Mouse (Mus musculus): ENCODE measurements at regions not wholly inside any gene's neighbourhood (a gene's known extent, or its start where the extent isn't known, plus 50 kb on each side); places are given as distances from the start of the nearest gene placed in this dataset.

GRCm38 (mm10) chr4:32126828-32127227 lies 111.8 kb upstream of the Bach2 start:
- no peak overlapping the region for H3K4me3 ChIP-seq
- no peaks in the 10 kb centered on the region for H3K36me3 ChIP-seq
- H3K27ac ChIP-seq (replicated peaks) = no peak overlapping the region
- H3K4me1 ChIP-seq = no peaks in the 10 kb centered on the region
- ATAC-seq (ENCODE audit: low FRiP score, low read depth) = no peak
- no peaks in the 10 kb centered on the region for H3K9me3 ChIP-seq
- H3K27me3 ChIP-seq = no peaks in the 10 kb centered on the region
- 86% methylated on average over 8 of the region's 8 CpGs for WGBS
- no peak overlapping the region for H3K9ac ChIP-seq (replicated peaks)
- no peak overlapping the region for H3K4me2 ChIP-seq (replicated peaks)

DNA sequence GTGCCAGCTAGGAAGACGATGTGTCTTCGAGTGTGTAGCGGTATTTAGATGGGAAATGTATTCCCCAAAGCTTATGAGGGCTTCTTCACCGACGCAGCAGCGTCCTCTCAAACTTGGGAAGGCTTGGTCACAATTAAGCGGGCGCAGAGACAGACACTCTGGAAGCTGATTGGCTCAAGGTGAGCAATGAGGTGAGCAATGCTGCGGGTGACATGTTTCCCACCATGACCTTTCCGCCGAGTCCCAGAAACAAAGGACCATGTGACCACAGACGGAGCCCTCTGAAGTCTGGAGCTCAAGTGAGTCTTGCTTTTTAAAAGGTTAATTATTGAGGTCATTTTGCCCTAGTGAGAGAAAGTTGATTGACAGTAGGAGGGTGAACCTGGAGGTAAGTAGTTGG lies 108.0 kb upstream of the Bach2 start:
- WGBS = 75% methylated on average over 12 of the region's 12 CpGs
- no peak overlapping the region for H3K27ac ChIP-seq (replicated peaks)
- H3K9me3 ChIP-seq = no peaks in the 10 kb centered on the region
- no peak overlapping the region for H3K4me3 ChIP-seq
- H3K9ac ChIP-seq (replicated peaks) = no peak overlapping the region
- H3K4me2 ChIP-seq (replicated peaks) = no peak overlapping the region
- no peaks in the 10 kb centered on the region for H3K27me3 ChIP-seq
- H3K36me3 ChIP-seq = no peaks in the 10 kb centered on the region
- ATAC-seq (ENCODE audit: low FRiP score, low read depth) = no peak
- H3K4me1 ChIP-seq = no peaks in the 10 kb centered on the region

DNA sequence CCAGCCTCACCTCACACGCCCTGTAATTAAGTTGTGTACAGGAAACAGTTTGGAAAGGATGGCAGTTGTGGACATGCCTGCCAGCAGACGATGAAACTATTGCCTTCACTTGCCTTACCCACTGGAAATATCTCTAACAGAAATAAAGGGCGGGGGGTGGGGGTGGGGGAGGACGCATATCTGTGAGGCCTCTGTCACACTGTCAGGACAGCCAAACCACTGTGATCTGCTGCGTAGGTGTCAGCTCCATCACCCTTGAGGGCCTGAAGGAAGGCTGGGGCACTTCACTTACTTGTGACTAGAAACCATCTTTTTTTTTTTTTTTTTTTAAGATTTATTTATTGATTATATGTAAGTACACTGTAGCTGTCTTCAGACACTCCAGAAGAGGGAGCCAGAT lies 106.8 kb upstream of the Bach2 start:
- H3K4me3 ChIP-seq = no peak overlapping the region
- no peak overlapping the region for H3K27ac ChIP-seq (replicated peaks)
- H3K9ac ChIP-seq (replicated peaks) = no peak overlapping the region
- no peaks in the 10 kb centered on the region for H3K9me3 ChIP-seq
- H3K4me1 ChIP-seq = no peaks in the 10 kb centered on the region
- H3K36me3 ChIP-seq = no peaks in the 10 kb centered on the region
- WGBS = 94% methylated on average over 5 of the region's 5 CpGs
- H3K27me3 ChIP-seq = no peaks in the 10 kb centered on the region
- no peak for ATAC-seq (ENCODE audit: low FRiP score, low read depth)
- no peak overlapping the region for H3K4me2 ChIP-seq (replicated peaks)

- WGBS = 78% methylated on average over 9 of the region's 10 CpGs
- no peaks in the 10 kb centered on the region for H3K27me3 ChIP-seq
- no peak overlapping the region for H3K27ac ChIP-seq (replicated peaks)
- no peaks in the 10 kb centered on the region for H3K36me3 ChIP-seq
- no peak for ATAC-seq (ENCODE audit: low FRiP score, low read depth)
- no peak overlapping the region for H3K4me2 ChIP-seq (replicated peaks)
- H3K4me3 ChIP-seq = no peak overlapping the region
- H3K9me3 ChIP-seq = no peaks in the 10 kb centered on the region
- no peak overlapping the region for H3K9ac ChIP-seq (replicated peaks)
- H3K4me1 ChIP-seq = no peaks in the 10 kb centered on the region
These were observed 102.5 kb upstream of the Bach2 start for GRCm38 (mm10) chr4:32136151-32136550.

GRCm38 (mm10) chr4:32137243-32137642 lies 101.4 kb upstream of the Bach2 start:
- H3K4me2 ChIP-seq (replicated peaks) = no peak overlapping the region
- no peak for ATAC-seq (ENCODE audit: low FRiP score, low read depth)
- H3K36me3 ChIP-seq = no peaks in the 10 kb centered on the region
- no peaks in the 10 kb centered on the region for H3K4me1 ChIP-seq
- H3K27ac ChIP-seq (replicated peaks) = no peak overlapping the region
- no peak overlapping the region for H3K9ac ChIP-seq (replicated peaks)
- H3K27me3 ChIP-seq = no peaks in the 10 kb centered on the region
- H3K4me3 ChIP-seq = no peak overlapping the region
- no peaks in the 10 kb centered on the region for H3K9me3 ChIP-seq

DNA sequence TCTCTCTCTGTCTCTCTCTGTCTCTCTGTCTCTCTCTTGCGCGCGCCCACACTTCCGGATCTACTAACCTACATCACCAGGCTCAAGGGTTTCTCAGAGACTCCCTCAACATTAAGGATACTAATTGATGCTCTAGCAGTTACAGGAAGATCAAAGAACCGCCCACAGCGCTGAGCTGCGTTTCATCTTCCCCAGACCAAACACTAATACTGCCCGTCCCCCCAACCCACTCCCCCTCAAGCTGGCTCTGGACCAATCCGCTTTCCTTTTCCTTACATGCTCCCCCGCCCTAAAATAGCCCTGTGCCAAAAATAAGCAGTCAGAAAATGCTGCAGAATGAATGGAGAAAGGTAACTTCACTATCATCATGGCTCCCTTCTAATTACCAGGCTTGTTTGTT lies 100.6 kb upstream of the Bach2 start:
- H3K27me3 ChIP-seq = no peaks in the 10 kb centered on the region
- ATAC-seq (ENCODE audit: low FRiP score, low read depth) = no peak
- no peak overlapping the region for H3K9ac ChIP-seq (replicated peaks)
- no peak overlapping the region for H3K4me2 ChIP-seq (replicated peaks)
- 72% methylated on average over 10 of the region's 10 CpGs for WGBS
- no peak overlapping the region for H3K27ac ChIP-seq (replicated peaks)
- H3K36me3 ChIP-seq = no peaks in the 10 kb centered on the region
- H3K4me3 ChIP-seq = no peak overlapping the region
- no peaks in the 10 kb centered on the region for H3K4me1 ChIP-seq
- H3K9me3 ChIP-seq = no peaks in the 10 kb centered on the region

DNA sequence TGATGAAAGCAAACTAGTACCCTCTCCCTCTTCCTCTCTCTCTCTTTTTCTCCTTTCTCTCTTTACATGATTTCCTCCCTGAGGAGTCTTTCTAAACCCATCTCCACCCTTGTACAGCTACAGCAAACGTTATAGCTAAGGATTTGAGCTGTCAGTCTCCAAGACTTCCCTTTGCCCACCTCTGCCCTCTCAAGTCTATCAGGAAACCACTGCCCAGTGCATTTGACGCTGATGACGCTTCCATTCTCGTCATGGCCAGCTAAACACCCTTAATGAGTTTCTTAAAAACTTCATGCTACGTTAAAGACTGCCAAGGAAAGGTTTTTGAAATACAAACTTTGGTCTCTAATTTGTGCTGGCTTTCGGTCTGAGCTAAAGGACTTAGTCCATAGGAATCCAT lies 99.0 kb upstream of the Bach2 start:
- ATAC-seq (ENCODE audit: low FRiP score, low read depth) = no peak
- no peaks in the 10 kb centered on the region for H3K9me3 ChIP-seq
- no peaks in the 10 kb centered on the region for H3K27me3 ChIP-seq
- no peak overlapping the region for H3K27ac ChIP-seq (replicated peaks)
- H3K4me2 ChIP-seq (replicated peaks) = no peak overlapping the region
- H3K4me3 ChIP-seq = no peak overlapping the region
- H3K9ac ChIP-seq (replicated peaks) = no peak overlapping the region
- no peaks in the 10 kb centered on the region for H3K36me3 ChIP-seq
- no peaks in the 10 kb centered on the region for H3K4me1 ChIP-seq
- WGBS = 81% methylated on average over 6 of the region's 6 CpGs

GRCm38 (mm10) chr4:32140068-32140467 lies 98.5 kb upstream of the Bach2 start:
- Histone ChIP-seq H3K9me3 (no peaks in the 10 kb centered on the region), H3K4me2 (replicated peaks) (no peak overlapping the region), H3K27me3 (no peaks in the 10 kb centered on the region), H3K27ac (replicated peaks) (no peak overlapping the region), H3K9ac (replicated peaks) (no peak overlapping the region), H3K4me3 (no peak overlapping the region), H3K4me1 (no peaks in the 10 kb centered on the region), H3K36me3 (no peaks in the 10 kb centered on the region)
- ATAC-seq (ENCODE audit: low FRiP score, low read depth) = no peak
- 87% methylated on average over 2 of the region's 2 CpGs for WGBS

- Histone ChIP-seq H3K27me3 (no peaks in the 10 kb centered on the region), H3K27ac (replicated peaks) (no peak overlapping the region), H3K4me2 (replicated peaks) (no peak overlapping the region), H3K36me3 (no peaks in the 10 kb centered on the region), H3K4me1 (no peaks in the 10 kb centered on the region), H3K9ac (replicated peaks) (no peak overlapping the region), H3K9me3 (no peaks in the 10 kb centered on the region), H3K4me3 (no peak overlapping the region)
- 83% methylated on average over 4 of the region's 4 CpGs for WGBS
- ATAC-seq (ENCODE audit: low FRiP score, low read depth) = no peak
These were observed 96.4 kb upstream of the Bach2 start for GRCm38 (mm10) chr4:32142198-32142597.

- Histone ChIP-seq H3K36me3 (no peaks in the 10 kb centered on the region), H3K9me3 (no peaks in the 10 kb centered on the region), H3K4me1 (no peaks in the 10 kb centered on the region), H3K4me3 (no peak overlapping the region), H3K27ac (replicated peaks) (no peak overlapping the region), H3K9ac (replicated peaks) (no peak overlapping the region), H3K4me2 (replicated peaks) (no peak overlapping the region), H3K27me3 (no peaks in the 10 kb centered on the region)
- 58% methylated on average over 1 of the region's 1 CpGs for WGBS
- ATAC-seq (ENCODE audit: low FRiP score, low read depth) = no peak
These were observed 91.5 kb upstream of the Bach2 start for GRCm38 (mm10) chr4:32147146-32147545.

- H3K27me3 ChIP-seq = no peaks in the 10 kb centered on the region
- H3K4me1 ChIP-seq = no peaks in the 10 kb centered on the region
- H3K9ac ChIP-seq (replicated peaks) = no peak overlapping the region
- no peak overlapping the region for H3K4me3 ChIP-seq
- WGBS = 86% methylated on average over 2 of the region's 2 CpGs
- no peak overlapping the region for H3K4me2 ChIP-seq (replicated peaks)
- ATAC-seq (ENCODE audit: low FRiP score, low read depth) = no peak
- H3K27ac ChIP-seq (replicated peaks) = no peak overlapping the region
- H3K36me3 ChIP-seq = no peaks in the 10 kb centered on the region
- H3K9me3 ChIP-seq = no peaks in the 10 kb centered on the region
These were observed 90.0 kb upstream of the Bach2 start for GRCm38 (mm10) chr4:32148597-32148996.

DNA sequence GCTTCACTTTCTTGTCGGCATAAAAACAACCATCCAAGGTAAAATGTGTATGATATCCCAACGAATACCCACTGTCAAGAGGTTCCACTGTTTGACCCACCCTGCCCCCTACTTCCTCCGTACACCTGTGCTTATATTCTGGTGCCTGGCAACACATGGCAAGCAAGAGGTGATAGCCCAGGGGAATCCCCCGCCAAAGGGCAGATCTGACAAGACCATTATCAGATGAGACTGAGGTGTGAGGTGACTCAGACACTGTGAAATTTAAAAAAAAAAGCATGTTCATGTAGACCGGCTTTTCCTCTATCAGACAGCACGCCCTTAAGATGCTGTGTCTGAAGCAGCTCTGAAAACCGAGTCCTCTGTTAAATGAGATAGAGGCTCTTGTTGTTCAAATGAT lies 89.4 kb upstream of the Bach2 start:
- WGBS = 83% methylated on average over 7 of the region's 7 CpGs
- H3K9ac ChIP-seq (replicated peaks) = no peak overlapping the region
- ATAC-seq (ENCODE audit: low FRiP score, low read depth) = no peak

DNA sequence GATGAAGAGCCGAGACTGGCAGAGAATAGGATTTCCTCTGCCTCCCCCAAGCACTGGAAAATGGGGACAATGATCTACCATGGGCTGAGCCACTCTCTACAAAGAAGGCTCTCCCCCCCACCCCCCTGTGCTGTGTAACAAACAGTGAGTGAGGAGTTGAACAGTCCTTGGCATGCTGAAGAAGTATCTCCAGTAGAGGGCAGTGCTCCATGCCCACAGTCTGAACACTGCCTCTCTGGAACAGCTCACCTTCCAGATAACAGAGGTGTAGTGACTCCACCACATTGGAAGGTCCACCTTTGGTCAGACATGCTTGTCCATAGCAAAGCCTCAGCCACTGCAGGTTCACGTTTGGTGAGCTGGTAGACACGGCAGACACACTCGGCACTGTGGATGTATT lies 85.2 kb upstream of the Bach2 start:
- Histone ChIP-seq H3K9ac (replicated peaks) (no peak overlapping the region), H3K9me3 (no peaks in the 10 kb centered on the region), H3K4me2 (replicated peaks) (no peak overlapping the region), H3K36me3 (no peaks in the 10 kb centered on the region), H3K4me1 (no peaks in the 10 kb centered on the region), H3K27me3 (no peaks in the 10 kb centered on the region), H3K4me3 (no peak overlapping the region), H3K27ac (replicated peaks) (no peak overlapping the region)
- peak; percentile 68 for ATAC-seq (ENCODE audit: low FRiP score, low read depth)
- 79% methylated on average over 4 of the region's 4 CpGs for WGBS

More for the DNA sequence above, 89.4 kb upstream of the Bach2 start:
- no peaks in the 10 kb centered on the region for H3K36me3 ChIP-seq
- no peak overlapping the region for H3K27ac ChIP-seq (replicated peaks)
- H3K4me1 ChIP-seq = no peaks in the 10 kb centered on the region
- no peaks in the 10 kb centered on the region for H3K9me3 ChIP-seq
- no peaks in the 10 kb centered on the region for H3K27me3 ChIP-seq
- H3K4me3 ChIP-seq = no peak overlapping the region
- H3K4me2 ChIP-seq (replicated peaks) = no peak overlapping the region
